Mouse (Mus musculus) right cerebral cortex, adult 18-20 months (tissue): Measurements from ENCODE around the gene Anp32a.

ENCODE experiments used
- DNase-seq: peaks from one replicate; pipeline ENCODE4 v3.0.0; 2022; ENCODE audit warnings: mixed read lengths

The Anp32a gene

GRCm38 (mm10) chr9:62370648-62371280 is 29.7 kb downstream of the Anp32a start:
- DNase-seq = no peak

- no peak for DNase-seq
These were observed 30.9 kb downstream of the Anp32a start for GRCm38 (mm10) chr9:62371745-62372555.

- no peak for DNase-seq
These were observed 31.6 kb downstream of the Anp32a start for GRCm38 (mm10) chr9:62372556-62373221.

- no peak for DNase-seq
These were observed 32.4 kb downstream of the Anp32a start for GRCm38 (mm10) chr9:62373222-62374123.

GRCm38 (mm10) chr9:62374276-62374675 is 33.2 kb downstream of the Anp32a start:
- no peak for DNase-seq

GRCm38 (mm10) chr9:62377897-62378296 is 36.8 kb downstream of the Anp32a start:
- no peak for DNase-seq

GRCm38 (mm10) chr9:62380351-62380750 is 39.3 kb downstream of the Anp32a start:
- no peak for DNase-seq

- DNase-seq = no peak
These were observed 40.4 kb downstream of the Anp32a start for GRCm38 (mm10) chr9:62381402-62381913.

- no peak for DNase-seq
These were observed 41.5 kb downstream of the Anp32a start for GRCm38 (mm10) chr9:62382519-62383084.

GRCm38 (mm10) chr9:62385062-62385461 is 44.0 kb downstream of the Anp32a start:
- DNase-seq = no peak

- DNase-seq = no peak
These were observed 44.8 kb downstream of the Anp32a start for GRCm38 (mm10) chr9:62385727-62386518.

- no peak for DNase-seq
These were observed 48.6 kb downstream of the Anp32a start for GRCm38 (mm10) chr9:62389735-62390134.

- DNase-seq = no peak
These were observed 52.4 kb downstream of the Anp32a start for GRCm38 (mm10) chr9:62393531-62393930.

- DNase-seq = no peak
These were observed 53.1 kb downstream of the Anp32a start for GRCm38 (mm10) chr9:62394163-62394562.

GRCm38 (mm10) chr9:62400531-62401170 is 59.6 kb downstream of the Anp32a start:
- DNase-seq = no peak

GRCm38 (mm10) chr9:62401589-62401988 is 60.5 kb downstream of the Anp32a start:
- no peak for DNase-seq

GRCm38 (mm10) chr9:62406423-62407013 is 65.4 kb downstream of the Anp32a start:
- DNase-seq = no peak

- no peak for DNase-seq
These were observed 66.5 kb downstream of the Anp32a start for GRCm38 (mm10) chr9:62407357-62408146.

GRCm38 (mm10) chr9:62418742-62419141 is 77.6 kb downstream of the Anp32a start:
- no peak for DNase-seq
